Mouse (Mus musculus) heart, embryonic 11.5 days (tissue): ENCODE data around the gene 0610010F05Rik. TPM values are rescaled to one million over a fixed set of nuclear protein-coding genes. Genes with fewer than 3 reads are reported as not detected.

Experiments
- ATAC-seq: fragments of 200-750 bp; cut with Nextera tagmentation; replicated peaks from 2 replicates; pipeline ENCODE4 v1.8.0; 2017; ENCODE audit warnings: moderate library complexity; ENCODE audit not compliant: insufficient number of reproducible peaks, low FRiP score, low TSS enrichment
- H3K27ac ChIP-seq: fragments of 300-500 bp; sonication (generic); 2 replicates; pipeline ENCODE4 v1.5.1; 2014; ENCODE audit warnings: mild to moderate bottlenecking, low read depth, low read length
- H3K27me3 ChIP-seq: fragments of 300-500 bp; sonication (generic); 2 replicates; pipeline ENCODE4 v1.6.1; 2014; ENCODE audit warnings: mild to moderate bottlenecking, low read length, mixed read lengths; ENCODE audit not compliant: control insufficient read depth, insufficient read depth
- H3K36me3 ChIP-seq: fragments of 300-500 bp; sonication (generic); 2 replicates; pipeline ENCODE4 v1.6.1; 2014; ENCODE audit warnings: mild to moderate bottlenecking, low read length, moderate library complexity, mixed read lengths; ENCODE audit not compliant: control insufficient read depth, insufficient read depth
- H3K4me1 ChIP-seq: fragments of 300-500 bp; sonication (generic); 2 replicates; pipeline ENCODE4 v1.6.1; 2014; ENCODE audit warnings: low read length; ENCODE audit not compliant: control insufficient read depth, insufficient read depth
- H3K4me2 ChIP-seq: fragments of 300-500 bp; sonication (generic); 2 replicates; pipeline ENCODE4 v1.6.1; 2014; ENCODE audit warnings: mild to moderate bottlenecking, moderate library complexity
- H3K4me3 ChIP-seq: fragments of 300-500 bp; sonication (generic); 2 replicates; pipeline ENCODE4 v1.5.1; 2014; ENCODE audit warnings: low read depth, low read length
- H3K9ac ChIP-seq: fragments of 300-500 bp; sonication (generic); 2 replicates; pipeline ENCODE4 v1.6.1; 2014; ENCODE audit warnings: mild to moderate bottlenecking, low read depth, low read length, moderate library complexity
- H3K9me3 ChIP-seq: fragments of 300-500 bp; sonication (generic); replicated peaks from 2 replicates; pipeline ENCODE4 v1.6.1; 2016; ENCODE audit warnings: low read length; ENCODE audit not compliant: control insufficient read depth
- WGBS: fragments of 180-500 bp; shearing (Covaris S2); extraction: QIAGEN DNeasy Blood & Tissue Kit; methylation state at CpG from one replicate; pipeline ENCODE4 v1.1.7; 2014; ENCODE audit not compliant: insufficient replicate concordance; 5-methylcytosine and 5-hydroxymethylcytosine counted together
- polyA plus RNA-seq: library from polyadenylated mRNA; unstranded; fragments of >200 nt; fragmentation: Nextera tagmentation; extraction: Ambion mirVana; gene quantifications from 2 replicates; pipeline ENCODE4 v1.2.1, GENCODE M21; 2014

0610010F05Rik gene
- polyA plus RNA-seq, 1 experiment from 2014 or later = 20.7 TPM

GRCm38 (mm10) chr11:23518981-23519380, 114.5 kb downstream of the 0610010F05Rik start:
- 81% methylated on average over 3 of the region's 3 CpGs for WGBS
- Histone ChIP-seq H3K36me3 (no peaks in the 10 kb centered on the region), H3K4me1 (no peaks in the 10 kb centered on the region), H3K27ac (no peak overlapping the region), H3K4me3 (no peak overlapping the region), H3K4me2 (no peak overlapping the region), H3K27me3 (no peaks in the 10 kb centered on the region), H3K9me3 (no peaks in the 10 kb centered on the region), H3K9ac (no peak overlapping the region)
- ATAC-seq = no peak

- no peaks in the 10 kb centered on the region for H3K36me3 ChIP-seq
- H3K4me3 ChIP-seq = no peak overlapping the region
- no peaks in the 10 kb centered on the region for H3K4me1 ChIP-seq
- H3K4me2 ChIP-seq = no peak overlapping the region
- H3K27me3 ChIP-seq = no peaks in the 10 kb centered on the region
- 62% methylated on average over 2 of the region's 2 CpGs for WGBS
- H3K9me3 ChIP-seq = no peaks in the 10 kb centered on the region
- no peak overlapping the region for H3K9ac ChIP-seq
- ATAC-seq = no peak
- no peak overlapping the region for H3K27ac ChIP-seq
Measured at GRCm38 (mm10) chr11:23515315-23515714, 118.1 kb downstream of the 0610010F05Rik start.

Other genes with a start within 250 kb of the 0610010F05Rik start
- 75.2 and 79.8 TPM in 2 replicates for gene Ahsa2, start 135.6 kb downstream of the 0610010F05Rik start, polyA plus RNA-seq
- not detected in 2 replicates for gene 1700093K21Rik, start 112.5 kb downstream of the 0610010F05Rik start, polyA plus RNA-seq
- gene Pus10, start 32.0 kb upstream of the 0610010F05Rik start, polyA plus RNA-seq = 19.5 and 20.7 TPM in 2 replicates
- gene Pex13, start 32.3 kb upstream of the 0610010F05Rik start, polyA plus RNA-seq = 31.9 and 33.3 TPM in 2 replicates
- gene Rel, start 137.3 kb upstream of the 0610010F05Rik start, polyA plus RNA-seq = 1.9 and 2.5 TPM in 2 replicates